Mouse (Mus musculus) cerebellum, adult 9-10 months (tissue): Measurements from ENCODE around the gene Baiap2l2.
A peak's percentile ranks its signal among the peaks of the same experiment; 100 is the strongest.
"Not testable (repeated sequence)": the region's sequence is repeated elsewhere in the genome, so short reads cannot be mapped to it uniquely, and the experiment has no call there.

Experiments used
- DNase-seq: peaks from one replicate; pipeline ENCODE4 v3.0.0; 2022

Baiap2l2 gene

GRCm38 (mm10) chr15:79258521-79258920, 26.8 kb downstream of the Baiap2l2 start:
- no peak for DNase-seq

GRCm38 (mm10) chr15:79254661-79255060, 30.7 kb downstream of the Baiap2l2 start, which contains the start of gene Slc16a8:
TSS of gene Slc16a8 (minus strand) at chr15:79254761.
- DNase-seq: no peak

GRCm38 (mm10) chr15:79252580-79252979, 32.8 kb downstream of the Baiap2l2 start:
- no peak for DNase-seq

GRCm38 (mm10) chr15:79251781-79252491, 33.4 kb downstream of the Baiap2l2 start:
- DNase-seq: no peak

GRCm38 (mm10) chr15:79251168-79251567, 34.2 kb downstream of the Baiap2l2 start:
- DNase-seq: no peak

- DNase-seq: no peak
Observed at GRCm38 (mm10) chr15:79250236-79250635, 35.1 kb downstream of the Baiap2l2 start.

- DNase-seq: no peak
Observed at GRCm38 (mm10) chr15:79245321-79245720, 40.0 kb downstream of the Baiap2l2 start.

GRCm38 (mm10) chr15:79244071-79244893, 41.1 kb downstream of the Baiap2l2 start:
- no peak for DNase-seq

GRCm38 (mm10) chr15:79243234-79244042, 41.9 kb downstream of the Baiap2l2 start:
- peak; percentile 94 for DNase-seq

GRCm38 (mm10) chr15:79242574-79243233, 42.6 kb downstream of the Baiap2l2 start:
- no peak for DNase-seq

- DNase-seq: no peak
Observed at GRCm38 (mm10) chr15:79238036-79238435, 47.3 kb downstream of the Baiap2l2 start.

- DNase-seq: no peak
Observed at GRCm38 (mm10) chr15:79235268-79235667, 50.1 kb downstream of the Baiap2l2 start.

GRCm38 (mm10) chr15:79229058-79229821, 56.1 kb downstream of the Baiap2l2 start, which contains the start of the genes Pick1 and Gm49486:
TSS of gene Pick1 (plus strand) at chr15:79229173.
TSS of gene Gm49486 (plus strand) at chr15:79229391.
- peak; percentile 93 for DNase-seq

- not testable (repeated sequence) for DNase-seq
Observed at GRCm38 (mm10) chr15:79225780-79226179, 59.6 kb downstream of the Baiap2l2 start.

- peak; percentile 93 for DNase-seq
Observed at GRCm38 (mm10) chr15:79224685-79225084, 60.7 kb downstream of the Baiap2l2 start.

- no peak for DNase-seq
Observed at GRCm38 (mm10) chr15:79223641-79224040, 61.7 kb downstream of the Baiap2l2 start.

- DNase-seq: no peak
Observed at GRCm38 (mm10) chr15:79219572-79219971, 65.8 kb downstream of the Baiap2l2 start.

GRCm38 (mm10) chr15:79216191-79216590, 69.1 kb downstream of the Baiap2l2 start:
- DNase-seq: no peak

- DNase-seq: no peak
Observed at GRCm38 (mm10) chr15:79213591-79213990, 71.7 kb downstream of the Baiap2l2 start.

GRCm38 (mm10) chr15:79212750-79213446, 72.4 kb downstream of the Baiap2l2 start:
- no peak for DNase-seq

GRCm38 (mm10) chr15:79210357-79210756, 75.0 kb downstream of the Baiap2l2 start:
- no peak for DNase-seq
